Mouse (Mus musculus) ES-Bruce4 (cell line): ENCODE results near the gene Unc13b. TPM values are rescaled to one million over a fixed set of nuclear protein-coding genes. Genes with fewer than 3 reads are reported as not detected.
"Not testable (repeated sequence)": the region's sequence is repeated elsewhere in the genome, so short reads cannot be mapped to it uniquely, and the experiment has no call there.

Experiments used
- H3K27ac ChIP-seq: 2 replicates; pipeline ENCODE4 v1.5.1; 2012; ENCODE audit warnings: low read length, inconsistent platforms; ENCODE audit not compliant: insufficient read depth
- H3K27me3 ChIP-seq: 2 replicates; pipeline ENCODE4 v1.6.1; 2012; ENCODE audit warnings: mild to moderate bottlenecking, low read length, inconsistent platforms; ENCODE audit not compliant: control insufficient read depth, poor library complexity, insufficient read depth, severe bottlenecking
- H3K36me3 ChIP-seq: 2 replicates; pipeline ENCODE4 v1.6.1; 2012; ENCODE audit warnings: inconsistent platforms, mild to moderate bottlenecking, low read length, moderate library complexity; ENCODE audit not compliant: control insufficient read depth, poor library complexity, insufficient read depth, severe bottlenecking
- H3K4me1 ChIP-seq: one replicate; pipeline ENCODE4 v1.8.1; 2011; ENCODE audit warnings: low read length; ENCODE audit not compliant: control insufficient read depth, insufficient read depth
- H3K4me3 ChIP-seq: 2 replicates; pipeline ENCODE4 v1.5.1; 2011; ENCODE audit warnings: low read depth, mild to moderate bottlenecking, low read length
- H3K9ac ChIP-seq: 2 replicates; pipeline ENCODE4 v1.6.1; 2012; ENCODE audit warnings: low read depth, mild to moderate bottlenecking, inconsistent platforms; ENCODE audit not compliant: poor library complexity, severe bottlenecking
- H3K9me3 ChIP-seq: replicated peaks from 2 replicates; pipeline ENCODE4 v1.6.1; 2012; ENCODE audit warnings: mild to moderate bottlenecking, low read length, inconsistent platforms; ENCODE audit not compliant: control insufficient read depth, poor library complexity, insufficient read depth, severe bottlenecking
- CTCF ChIP-seq: IDR thresholded peaks from one replicate; pipeline ENCODE4 v1.8.1; 2011; ENCODE audit warnings: low read depth, low read length
- EP300 ChIP-seq: IDR thresholded peaks from 2 replicates; pipeline ENCODE4 v1.6.1; 2011; ENCODE audit warnings: low read depth, low read length; ENCODE audit not compliant: insufficient read depth
- POLR2A ChIP-seq: IDR thresholded peaks from one replicate; pipeline ENCODE4 v1.8.1; 2011; ENCODE audit warnings: low read length; ENCODE audit not compliant: insufficient read depth
- polyA plus RNA-seq: library from polyadenylated mRNA; stranded (reverse); fragments of >200 nt; gene quantifications from 2 replicates; pipeline ENCODE4 v1.2.4, GENCODE M21; 2011; ENCODE audit warnings: low read depth; ENCODE audit not compliant: missing spikeins, insufficient read depth, insufficient read length

Unc13b gene
- polyA plus RNA-seq, 1 experiment: 23.1 TPM

DNA sequence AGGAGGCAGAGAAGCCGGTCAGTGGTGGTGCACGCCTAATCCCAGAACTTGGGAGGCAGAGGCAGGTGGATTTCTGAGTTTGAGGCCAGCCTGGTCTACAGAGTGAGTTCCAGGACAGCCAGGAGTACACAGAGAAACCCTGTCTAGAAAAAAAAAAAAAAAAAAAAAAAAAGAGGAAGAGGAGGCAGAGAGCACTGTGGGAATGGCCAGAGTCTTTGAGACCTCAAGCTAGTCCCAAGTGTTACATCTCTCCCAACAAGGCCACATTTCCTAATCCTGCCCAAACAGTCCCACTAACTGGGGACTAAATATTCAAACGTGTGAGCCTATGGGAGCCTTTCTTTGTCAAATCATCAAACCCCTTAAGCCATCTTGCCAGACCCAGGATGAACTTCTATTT, 71.0 kb downstream of the Unc13b start:
- H3K4me3 ChIP-seq: no peak overlapping the region
- H3K9ac ChIP-seq: no peak overlapping the region
- H3K9me3 ChIP-seq: no peaks in the 10 kb centered on the region
- H3K27ac ChIP-seq: no peak overlapping the region
- no peaks in the 10 kb centered on the region for H3K27me3 ChIP-seq
- TF ChIP-seq EP300: no peak
- TF ChIP-seq CTCF: no peak
- no peak for TF ChIP-seq POLR2A
- no peaks in the 10 kb centered on the region for H3K4me1 ChIP-seq
- H3K36me3 ChIP-seq: no peaks in the 10 kb centered on the region

DNA sequence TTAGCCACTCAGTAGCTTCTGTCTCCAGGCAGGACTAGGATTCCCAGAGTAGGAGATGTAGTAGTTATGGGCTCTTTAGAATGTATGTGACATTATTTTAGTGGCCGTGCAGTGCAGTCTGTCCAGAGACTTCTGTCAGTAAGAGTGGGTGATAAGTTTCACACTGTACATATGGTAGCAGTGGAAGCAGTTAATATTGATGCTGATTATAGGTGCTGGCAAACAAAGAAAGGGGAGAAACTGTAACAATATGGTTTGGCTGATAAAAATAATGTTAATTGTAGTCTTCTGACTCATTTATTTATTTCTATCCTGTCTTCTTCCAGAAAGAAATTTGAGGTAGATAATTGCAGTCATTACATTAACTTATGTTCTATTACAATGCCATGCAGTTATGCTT, 83.9 kb downstream of the Unc13b start:
- Histone ChIP-seq H3K4me3 (no peak overlapping the region), H3K27me3 (no peaks in the 10 kb centered on the region), H3K4me1 (no peaks in the 10 kb centered on the region), H3K9ac (no peak overlapping the region), H3K36me3 (no peaks in the 10 kb centered on the region), H3K9me3 (no peaks in the 10 kb centered on the region), H3K27ac (no peak overlapping the region)
- TF ChIP-seq EP300 (no peak), CTCF (no peak), POLR2A (no peak)

DNA sequence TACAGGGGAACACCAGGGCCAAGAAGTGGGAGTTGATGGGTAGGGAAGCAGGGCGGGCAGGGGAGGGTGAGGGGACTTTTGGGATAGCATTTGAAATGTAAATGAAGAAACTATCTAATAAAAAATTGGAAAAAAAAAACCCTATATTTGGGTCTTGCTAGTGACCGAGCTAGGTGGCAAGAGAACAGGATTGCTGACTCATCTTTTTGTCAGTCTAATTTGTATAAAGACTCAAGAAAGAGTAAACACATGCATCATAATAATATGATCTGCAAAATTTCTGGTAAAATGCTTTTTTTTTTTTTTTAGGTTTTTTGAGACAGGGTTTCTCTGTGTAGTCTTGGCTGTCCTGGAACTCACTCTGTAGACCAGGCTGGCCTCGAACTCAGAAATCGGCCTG, 93.7 kb downstream of the Unc13b start:
- not testable (repeated sequence) for H3K4me3 ChIP-seq, H3K9me3 ChIP-seq, H3K9ac ChIP-seq, H3K27me3 ChIP-seq, H3K36me3 ChIP-seq, H3K4me1 ChIP-seq, H3K27ac ChIP-seq

DNA sequence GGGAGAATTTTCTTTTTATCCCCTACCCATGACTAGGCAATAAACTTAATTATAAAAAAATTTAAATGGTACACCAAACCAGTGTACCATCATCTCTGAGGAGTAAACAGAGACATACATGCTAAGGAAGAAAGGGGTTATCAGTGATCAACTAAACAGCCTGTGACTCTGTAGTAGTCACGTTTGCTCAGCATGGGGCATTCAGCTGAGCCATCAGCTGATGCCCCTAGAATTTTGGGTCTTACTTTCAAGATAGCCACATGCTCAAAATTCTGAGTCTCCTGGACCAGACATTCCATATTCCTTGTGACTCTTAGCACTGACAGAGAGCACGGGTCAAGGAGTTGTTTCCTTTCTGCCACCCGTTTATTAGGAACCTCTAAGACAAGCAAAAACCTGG, 101.3 kb downstream of the Unc13b start:
- no peaks in the 10 kb centered on the region for H3K4me1 ChIP-seq
- no peaks in the 10 kb centered on the region for H3K27me3 ChIP-seq
- TF ChIP-seq CTCF: no peak
- no peak for TF ChIP-seq POLR2A
- no peak for TF ChIP-seq EP300
- H3K27ac ChIP-seq: no peak overlapping the region
- no peaks in the 10 kb centered on the region for H3K9me3 ChIP-seq
- no peak overlapping the region for H3K9ac ChIP-seq
- no peak overlapping the region for H3K4me3 ChIP-seq
- H3K36me3 ChIP-seq: no peaks in the 10 kb centered on the region

DNA sequence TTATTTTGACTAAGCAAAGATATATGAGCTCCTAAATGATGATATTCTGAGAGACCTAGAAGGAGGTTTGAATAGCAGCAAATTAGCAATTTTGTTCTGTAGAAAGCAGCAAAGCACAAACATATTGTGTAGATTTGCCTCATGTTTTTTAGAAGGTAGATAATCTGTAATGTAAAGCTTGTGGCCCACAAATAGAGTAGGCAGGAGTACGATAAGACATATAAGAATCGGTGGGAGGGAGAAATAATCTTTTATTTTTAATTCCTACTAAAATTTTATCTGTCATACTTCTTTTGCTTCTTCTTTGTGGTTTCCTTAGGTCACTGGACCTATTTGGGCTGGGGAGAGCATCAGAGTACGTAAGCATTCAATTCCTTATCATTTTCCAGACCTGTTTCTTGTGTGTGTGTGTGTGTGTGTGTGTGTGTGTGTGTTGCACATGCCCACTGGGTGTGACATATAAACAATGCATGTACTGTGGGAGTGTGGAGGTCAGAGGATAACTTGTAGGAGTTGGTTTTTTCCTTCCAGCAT, 102.4 kb downstream of the Unc13b start:
- Histone ChIP-seq H3K9ac (no peak overlapping the region), H3K4me3 (no peak overlapping the region), H3K36me3 (no peaks in the 10 kb centered on the region), H3K9me3 (no peaks in the 10 kb centered on the region), H3K27me3 (no peaks in the 10 kb centered on the region), H3K27ac (no peak overlapping the region), H3K4me1 (no peaks in the 10 kb centered on the region)
- TF ChIP-seq CTCF: no peak
- no peak for TF ChIP-seq EP300
- TF ChIP-seq POLR2A: no peak

DNA sequence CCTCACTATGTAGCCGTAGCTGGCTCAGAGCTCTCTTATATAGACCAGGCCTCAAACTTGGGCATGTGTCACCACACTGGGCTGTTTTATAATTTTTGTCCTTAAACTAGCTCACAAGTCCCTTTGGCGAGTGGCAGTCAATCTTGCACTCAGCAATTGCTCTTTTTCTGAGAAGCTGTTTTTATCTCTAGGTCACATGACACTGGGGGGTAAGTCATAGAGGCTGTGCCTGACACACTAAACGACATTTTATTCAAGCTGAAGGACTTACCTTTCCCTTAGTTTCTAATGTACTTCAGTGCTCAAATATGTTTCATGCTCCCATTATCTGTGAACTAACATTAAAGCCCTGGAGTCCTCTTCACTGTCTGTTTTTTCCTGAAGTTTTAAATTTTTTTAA, 104.5 kb downstream of the Unc13b start:
- TF ChIP-seq POLR2A: no peak
- TF ChIP-seq EP300: no peak
- TF ChIP-seq CTCF: no peak
- Histone ChIP-seq H3K27ac (no peak overlapping the region), H3K27me3 (no peaks in the 10 kb centered on the region), H3K4me3 (no peak overlapping the region), H3K9ac (no peak overlapping the region), H3K36me3 (no peaks in the 10 kb centered on the region), H3K4me1 (no peaks in the 10 kb centered on the region), H3K9me3 (no peaks in the 10 kb centered on the region)

DNA sequence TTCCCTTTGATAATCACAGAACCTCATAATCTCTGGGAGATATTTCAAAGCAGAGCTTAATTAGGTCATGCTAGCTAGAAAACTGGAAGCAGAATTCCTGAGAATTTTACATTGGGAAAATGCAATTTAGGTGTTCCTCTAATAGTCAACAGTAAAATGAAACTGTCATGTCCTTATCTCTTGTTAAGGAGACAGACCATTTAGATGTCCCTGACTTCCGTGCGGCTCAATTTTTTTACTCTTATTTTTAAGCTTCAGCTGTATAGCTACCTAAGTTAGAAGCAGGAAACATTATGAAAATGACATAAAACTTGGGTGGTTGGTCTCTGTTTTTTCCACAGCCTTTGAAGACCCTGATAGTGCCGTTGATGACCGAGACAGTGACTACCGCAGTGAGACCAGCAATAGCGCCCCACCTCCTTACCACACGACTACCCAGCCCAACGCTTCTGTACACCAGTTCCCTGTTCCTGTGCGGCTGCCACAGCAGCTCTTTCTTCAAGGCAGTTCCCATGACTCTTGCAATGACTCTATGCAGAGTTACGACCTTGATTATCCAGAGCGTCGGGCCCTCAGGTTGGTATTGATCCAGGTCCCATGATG, 106.8 kb downstream of the Unc13b start:
- Histone ChIP-seq H3K36me3 (no peaks in the 10 kb centered on the region), H3K27me3 (no peaks in the 10 kb centered on the region), H3K9me3 (no peaks in the 10 kb centered on the region), H3K4me1 (no peaks in the 10 kb centered on the region), H3K4me3 (no peak overlapping the region), H3K9ac (no peak overlapping the region), H3K27ac (no peak overlapping the region)
- TF ChIP-seq CTCF: no peak
- no peak for TF ChIP-seq POLR2A
- TF ChIP-seq EP300: no peak
